Mouse (Mus musculus) lung, postnatal 25 days (tissue): ENCODE measurements at regions not wholly inside any gene's neighbourhood (a gene's known extent, or its start where the extent isn't known, plus 50 kb on each side); places are given as distances from the start of the nearest gene placed in this dataset.
A peak's percentile ranks its signal among the peaks of the same experiment; 100 is the strongest.

Source experiments
- DNase-seq: peaks from one replicate; pipeline ENCODE4 v3.0.0; 2022; ENCODE audit warnings: low spot score

- DNase-seq, result no peak
Observed at GRCm38 (mm10) chr4:142467920-142468319, 228.7 kb upstream of the Kazn start.

- no peak for DNase-seq
Observed at GRCm38 (mm10) chr4:142465226-142465625, 226.0 kb upstream of the Kazn start.

DNA sequence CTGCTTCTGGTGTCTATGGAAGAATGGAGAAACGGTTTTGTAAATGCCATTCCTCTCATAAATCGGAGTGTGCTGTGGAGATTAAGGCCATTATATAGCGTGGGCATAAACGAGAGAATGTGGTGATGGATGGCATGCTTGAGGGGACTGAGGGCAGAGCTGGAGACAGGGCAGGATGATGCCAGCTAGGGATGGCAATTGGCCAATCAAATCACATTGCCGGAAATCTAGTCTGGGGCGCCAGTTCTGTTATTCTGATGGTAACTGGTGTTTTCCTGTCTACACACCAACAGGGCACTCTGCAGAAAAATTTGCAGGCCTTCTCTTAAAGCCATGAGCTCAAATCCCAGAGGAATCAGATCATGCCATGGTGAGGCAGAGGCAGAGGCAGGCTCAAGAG, 224.9 kb upstream of the Kazn start:
- no peak for DNase-seq

DNA sequence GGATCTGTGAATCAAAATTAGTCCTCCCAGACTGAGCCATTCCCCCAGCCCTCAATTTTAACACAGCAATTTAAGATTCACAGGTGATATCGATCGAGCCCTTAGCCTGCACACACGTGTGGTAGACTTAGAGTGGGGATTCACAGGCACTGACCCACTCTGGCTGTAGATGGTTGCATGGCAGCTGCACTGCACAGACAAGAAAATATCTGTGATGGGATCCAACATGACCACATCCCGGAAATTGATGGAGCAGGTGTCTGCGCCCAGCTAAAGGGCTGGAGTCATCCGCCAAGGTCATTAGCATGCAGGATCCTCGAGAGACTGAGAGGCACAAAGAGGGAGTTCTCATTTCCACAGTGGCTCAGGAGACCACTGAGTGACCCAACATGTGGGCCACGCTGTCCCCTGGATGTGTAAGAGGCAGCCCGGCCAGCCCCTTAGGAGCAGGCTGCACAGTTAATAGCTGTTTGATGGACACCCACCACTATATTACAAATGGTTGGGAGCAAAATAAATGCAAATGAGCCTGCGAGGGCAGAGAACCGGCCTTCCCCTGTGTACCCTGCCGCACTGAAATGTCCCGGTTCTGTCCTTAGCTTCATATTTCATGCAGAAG, 221.4 kb upstream of the Kazn start:
- no peak for DNase-seq

GRCm38 (mm10) chr4:142452614-142453013, 213.4 kb upstream of the Kazn start:
- no peak for DNase-seq

DNA sequence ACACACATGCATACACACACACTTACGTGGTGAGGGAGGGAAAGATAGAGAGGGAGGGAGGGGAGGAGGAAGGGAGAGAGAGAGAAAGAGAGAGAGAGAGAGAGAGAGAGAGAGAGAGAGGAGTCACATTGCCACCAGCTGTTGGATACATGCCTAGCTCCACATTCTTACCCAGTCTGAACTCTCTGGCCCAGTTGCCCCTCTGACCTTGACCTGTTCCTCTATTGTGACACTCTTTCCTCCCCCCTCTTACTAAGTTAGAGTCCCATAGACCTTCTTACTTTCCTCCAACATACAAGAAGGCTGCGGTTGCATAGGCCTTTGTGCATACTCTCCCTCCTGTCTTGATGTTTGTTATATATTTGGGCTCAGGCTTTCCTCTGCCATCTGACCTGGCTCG, 211.7 kb upstream of the Kazn start:
- no peak for DNase-seq

DNA sequence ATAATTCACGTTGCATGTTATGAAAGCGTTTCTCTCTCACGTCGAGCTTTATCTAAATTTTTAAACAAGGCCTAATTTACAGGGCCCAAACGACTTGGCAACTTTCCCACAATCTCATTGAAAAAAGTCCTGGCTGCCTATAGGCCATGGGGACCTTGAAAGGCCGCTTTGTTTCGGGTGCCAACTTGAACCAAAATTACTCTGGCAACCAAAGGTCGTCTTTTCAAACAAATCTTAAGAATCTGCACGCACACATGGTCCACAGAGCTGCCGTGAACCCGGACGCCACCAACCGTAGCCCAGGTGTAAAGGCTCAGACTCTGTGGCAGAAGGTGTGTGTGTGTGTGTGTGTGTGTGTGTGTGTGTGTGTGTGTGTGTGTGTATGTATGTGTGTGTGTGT, 210.5 kb upstream of the Kazn start:
- DNase-seq, result no peak

GRCm38 (mm10) chr4:142449198-142449702, 210.0 kb upstream of the Kazn start:
- no peak for DNase-seq

GRCm38 (mm10) chr4:142447529-142447928, 208.3 kb upstream of the Kazn start:
- peak; percentile 26 for DNase-seq

- peak; percentile 12 for DNase-seq
Observed at GRCm38 (mm10) chr4:142441045-142441444, 201.8 kb upstream of the Kazn start.

- no peak for DNase-seq
Observed at GRCm38 (mm10) chr4:142439450-142440183, 200.4 kb upstream of the Kazn start.

GRCm38 (mm10) chr4:142424596-142424995, 185.4 kb upstream of the Kazn start:
- no peak for DNase-seq

- DNase-seq, result no peak
Observed at GRCm38 (mm10) chr4:142420427-142420826, 181.2 kb upstream of the Kazn start.

DNA sequence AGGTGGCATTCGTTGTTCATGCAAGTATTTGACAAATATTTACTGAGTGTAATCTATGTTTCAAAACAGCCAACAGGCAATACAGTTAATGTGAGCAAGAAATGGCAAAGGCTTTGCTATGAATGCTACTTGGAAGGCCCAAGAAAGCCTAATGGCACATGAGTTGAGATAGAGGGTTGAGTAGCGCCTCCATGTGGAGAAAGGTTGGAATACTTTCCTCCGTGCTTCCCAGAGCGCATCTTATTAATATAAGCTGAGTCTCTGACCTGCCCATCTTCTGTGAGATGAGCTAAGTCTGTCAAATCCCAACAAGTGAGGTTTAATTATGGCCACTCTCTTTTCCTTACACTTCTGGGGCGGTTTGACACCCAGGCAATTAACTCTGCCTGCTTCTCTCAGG, 175.7 kb upstream of the Kazn start:
- DNase-seq, result no peak

GRCm38 (mm10) chr4:142411792-142412191, 172.6 kb upstream of the Kazn start:
- DNase-seq, result no peak

DNA sequence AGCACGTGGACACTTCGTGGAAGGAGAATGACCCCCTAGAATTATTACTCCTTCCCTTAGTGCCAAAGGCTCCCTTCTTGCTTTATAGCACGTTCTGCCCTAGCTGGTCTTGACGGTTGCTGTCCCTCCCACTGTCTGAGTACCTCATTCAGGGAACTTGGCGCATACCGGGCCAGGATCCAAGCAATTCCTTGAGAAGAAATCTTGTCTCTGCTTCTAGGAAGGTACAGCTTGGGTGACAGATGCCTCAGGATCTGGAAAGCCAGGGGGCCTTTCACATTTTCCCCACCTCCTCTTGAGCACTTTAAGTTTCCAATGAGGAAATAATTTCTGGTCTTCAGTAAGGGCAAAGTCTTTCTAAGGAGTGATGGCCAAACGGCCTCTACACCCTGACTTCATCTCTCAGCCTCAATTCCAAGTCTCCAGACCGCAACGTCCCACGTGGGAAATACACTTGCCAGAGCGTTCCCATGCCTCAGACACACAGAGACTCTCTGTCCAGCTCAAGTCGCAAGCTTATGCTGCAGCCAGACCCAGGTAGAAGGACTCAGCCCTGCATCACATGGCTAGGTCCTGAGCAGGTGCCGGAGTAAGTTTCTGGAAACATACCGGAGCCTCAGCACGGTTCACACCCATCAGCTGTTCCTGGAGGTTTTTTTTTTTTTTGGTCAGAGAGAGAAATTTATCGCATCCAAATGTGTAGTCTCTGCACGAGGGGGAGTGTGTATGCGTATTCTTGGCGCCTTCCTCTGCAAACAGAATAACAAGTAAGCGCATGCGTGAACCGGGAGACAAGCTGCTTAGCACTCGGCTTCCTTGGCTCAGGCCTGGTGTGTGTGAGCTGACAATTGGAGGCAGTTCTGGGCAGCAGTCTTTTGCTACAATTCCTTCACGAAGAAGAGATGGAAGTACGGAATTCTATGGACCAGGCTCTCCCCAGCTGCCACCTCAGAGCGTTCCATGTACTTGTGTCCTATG, 171.7 kb upstream of the Kazn start:
- DNase-seq, result no peak

DNA sequence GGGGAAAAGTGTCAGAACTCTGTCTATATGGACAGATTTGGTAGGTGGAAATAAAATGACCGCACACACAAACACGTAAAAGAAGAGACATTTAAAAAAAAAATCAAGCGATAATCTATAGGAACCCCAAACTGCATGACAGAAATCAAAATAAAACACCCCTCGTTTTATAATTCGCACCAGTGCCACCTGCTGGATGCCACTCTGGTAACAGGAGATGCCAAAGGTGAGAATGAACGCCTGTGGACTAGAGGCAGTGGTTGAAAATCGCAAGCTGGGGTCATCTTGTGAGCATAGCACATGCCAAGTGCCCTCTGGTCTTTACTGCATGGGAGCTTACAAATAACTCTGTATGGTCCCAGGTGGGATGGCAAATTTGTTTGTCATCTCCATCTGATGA, 158.7 kb upstream of the Kazn start:
- DNase-seq, result no peak

DNA sequence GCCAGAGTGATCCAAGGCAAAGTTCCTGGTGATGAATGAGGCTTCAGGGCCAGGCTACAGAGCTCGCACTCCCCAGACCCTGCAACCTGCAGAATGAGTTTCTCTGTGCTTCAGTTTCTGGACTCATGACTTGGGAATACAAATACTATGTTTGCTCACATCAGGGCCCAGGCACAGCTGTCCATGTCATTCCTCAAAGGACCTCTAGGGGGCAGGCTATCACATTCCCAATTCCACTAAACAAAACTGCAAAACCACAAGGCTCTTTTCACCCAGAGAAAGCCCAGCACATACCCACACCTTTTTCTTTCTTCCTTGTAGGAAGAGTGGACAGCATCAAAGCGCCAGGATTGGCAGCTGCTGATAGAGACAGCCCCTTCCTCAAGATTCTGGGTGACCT, 153.7 kb upstream of the Kazn start:
- DNase-seq, result no peak

- no peak for DNase-seq
Observed at GRCm38 (mm10) chr4:142390531-142391195, 151.5 kb upstream of the Kazn start.

DNA sequence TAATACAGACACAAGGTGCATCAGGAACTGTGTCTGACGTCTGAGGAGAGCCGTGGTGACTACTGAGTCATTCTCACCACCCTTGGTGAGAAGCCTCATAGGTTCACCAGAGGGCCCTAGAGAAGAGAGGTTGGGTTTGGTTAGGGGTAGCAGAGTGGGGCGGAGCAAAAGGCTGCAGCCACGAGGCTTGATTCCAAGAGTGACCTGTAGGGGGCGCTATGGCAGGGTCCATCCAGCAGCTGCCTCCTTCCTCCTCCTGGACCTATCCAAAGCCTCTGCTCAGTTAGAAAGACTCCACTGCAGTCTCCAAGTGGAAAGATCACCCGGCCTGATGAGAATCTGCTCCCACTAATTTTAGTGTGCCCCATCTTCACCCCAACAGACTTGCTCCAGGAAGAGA, 149.3 kb upstream of the Kazn start:
- no peak for DNase-seq

DNA sequence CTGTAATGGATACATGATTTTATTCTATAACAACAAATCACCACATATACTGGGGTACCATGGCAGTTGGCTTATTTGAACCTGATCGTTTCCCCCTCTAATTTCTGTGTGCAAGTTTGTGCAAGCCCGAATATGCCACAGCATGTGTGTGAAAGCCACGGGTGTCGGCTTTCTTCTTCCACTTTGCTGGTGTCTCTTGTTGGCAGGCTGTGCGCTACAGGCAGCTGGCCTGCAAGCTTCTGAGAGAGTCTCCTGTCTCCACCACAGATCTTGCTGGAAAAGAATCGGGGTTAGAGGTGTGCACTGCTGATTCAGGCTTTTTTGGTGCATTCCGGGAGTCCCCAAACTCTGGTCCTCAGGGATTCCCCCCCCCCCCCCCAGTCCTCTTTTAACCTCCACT, 142.0 kb upstream of the Kazn start:
- no peak for DNase-seq

DNA sequence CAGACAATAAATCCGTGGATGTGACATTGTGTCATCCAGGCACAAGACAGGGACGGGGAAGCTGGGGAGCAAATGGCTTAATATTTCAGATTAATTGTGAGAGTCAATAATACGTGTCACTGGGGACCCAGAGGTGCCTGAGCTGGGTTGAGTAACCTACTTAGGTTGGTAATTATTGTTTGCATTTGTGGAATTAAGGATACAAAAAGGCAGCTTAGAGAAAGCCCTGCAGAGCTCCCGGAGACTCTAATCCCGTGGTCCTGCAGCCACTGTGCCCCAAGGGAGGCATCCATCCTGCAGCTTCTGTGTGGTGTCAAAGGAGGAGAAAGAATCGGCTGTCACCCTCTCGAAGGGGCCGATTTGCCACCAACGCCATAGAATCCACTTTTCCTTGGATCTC, 139.3 kb upstream of the Kazn start:
- no peak for DNase-seq
